Mouse (Mus musculus) heart, adult 11 months (tissue): ENCODE data around the gene Fam213b.

Source experiments
- DNase-seq: peaks from one replicate; pipeline ENCODE4 v3.0.0; 2022

Fam213b gene

GRCm38 (mm10) chr4:154877864-154878548, 20.9 kb downstream of the Fam213b start:
- peak; percentile 98 for DNase-seq

GRCm38 (mm10) chr4:154873186-154873585, 25.7 kb downstream of the Fam213b start:
- DNase-seq = peak; percentile 83

GRCm38 (mm10) chr4:154871757-154872251, 27.1 kb downstream of the Fam213b start:
- DNase-seq = peak; percentile 85

GRCm38 (mm10) chr4:154870721-154871120, 28.2 kb downstream of the Fam213b start:
- peak; percentile 59 for DNase-seq

GRCm38 (mm10) chr4:154869440-154869839, 29.5 kb downstream of the Fam213b start, which contains the start of gene Mmel1:
Gene Mmel1, plus strand, starts transcription at chr4:154869585.
- DNase-seq = peak; percentile 85

- DNase-seq = peak; percentile 83
Observed at GRCm38 (mm10) chr4:154867257-154867656, 31.7 kb downstream of the Fam213b start.

GRCm38 (mm10) chr4:154866391-154866790, 32.5 kb downstream of the Fam213b start:
- DNase-seq = peak; percentile 91

GRCm38 (mm10) chr4:154864961-154865760, 33.8 kb downstream of the Fam213b start:
- DNase-seq = peak; percentile 89

- peak; percentile 99 for DNase-seq
Observed at GRCm38 (mm10) chr4:154864271-154864771, 34.6 kb downstream of the Fam213b start.

GRCm38 (mm10) chr4:154863436-154863935, 35.4 kb downstream of the Fam213b start:
- peak; percentile 80 for DNase-seq

- DNase-seq = peak; percentile 68
Observed at GRCm38 (mm10) chr4:154861967-154862366, 37.0 kb downstream of the Fam213b start.

GRCm38 (mm10) chr4:154858601-154859000, 40.3 kb downstream of the Fam213b start:
- peak; percentile 54 for DNase-seq

- DNase-seq = peak; percentile 86
Observed at GRCm38 (mm10) chr4:154857366-154858240, 41.3 kb downstream of the Fam213b start.

GRCm38 (mm10) chr4:154856882-154857281, 42.1 kb downstream of the Fam213b start:
- peak; percentile 77 for DNase-seq

- DNase-seq = no peak
Observed at GRCm38 (mm10) chr4:154856480-154856837, 42.5 kb downstream of the Fam213b start.

- DNase-seq = peak; percentile 97
Observed at GRCm38 (mm10) chr4:154855721-154856479, 43.0 kb downstream of the Fam213b start.

- DNase-seq = peak; percentile 66
Observed at GRCm38 (mm10) chr4:154854676-154855345, 44.1 kb downstream of the Fam213b start.

GRCm38 (mm10) chr4:154853881-154854280, 45.1 kb downstream of the Fam213b start:
- DNase-seq = peak; percentile 62

GRCm38 (mm10) chr4:154852696-154853095, 46.2 kb downstream of the Fam213b start:
- DNase-seq = peak; percentile 74
